Mouse (Mus musculus) midbrain, embryonic 11.5 days (tissue): ENCODE results near the gene R3hdm1. TPM values are rescaled to one million over a fixed set of nuclear protein-coding genes. Genes with fewer than 3 reads are reported as not detected.

Experiments
- ATAC-seq: fragments of 200-750 bp; cut with Nextera tagmentation; 2 replicates; pipeline ENCODE4 v1.8.0; 2017; ENCODE audit warnings: moderate TSS enrichment, moderate library complexity; ENCODE audit not compliant: low FRiP score
- DNase-seq: peaks from one replicate; pipeline ENCODE4 v3.0.0; 2015; ENCODE audit warnings: low spot score; ENCODE audit errors: missing footprints
- H3K27ac ChIP-seq: fragments of 300-500 bp; sonication (generic); 2 replicates; pipeline ENCODE4 v1.5.1; 2014; ENCODE audit warnings: low read depth, low read length
- H3K27me3 ChIP-seq: fragments of 300-500 bp; sonication (generic); 2 replicates; pipeline ENCODE4 v1.6.1; 2014; ENCODE audit warnings: mild to moderate bottlenecking, low read length, moderate library complexity, mixed read lengths; ENCODE audit not compliant: control insufficient read depth, insufficient read depth
- H3K36me3 ChIP-seq: fragments of 300-500 bp; sonication (generic); 2 replicates; pipeline ENCODE4 v1.6.1; 2014; ENCODE audit warnings: mild to moderate bottlenecking, low read length, moderate library complexity, mixed read lengths; ENCODE audit not compliant: control insufficient read depth, insufficient read depth
- H3K4me1 ChIP-seq: fragments of 300-500 bp; sonication (generic); 2 replicates; pipeline ENCODE4 v1.6.1; 2014; ENCODE audit warnings: low read length; ENCODE audit not compliant: control insufficient read depth, insufficient read depth
- H3K4me2 ChIP-seq: fragments of 300-500 bp; sonication (generic); 2 replicates; pipeline ENCODE4 v1.6.1; 2014; ENCODE audit warnings: mild to moderate bottlenecking, moderate library complexity
- H3K4me3 ChIP-seq: fragments of 300-500 bp; sonication (generic); 2 replicates; pipeline ENCODE4 v1.5.1; 2014; ENCODE audit warnings: low read depth, low read length
- H3K9ac ChIP-seq: fragments of 300-500 bp; sonication (generic); 2 replicates; pipeline ENCODE4 v1.6.1; 2014; ENCODE audit warnings: low read length
- H3K9me3 ChIP-seq: fragments of 300-500 bp; sonication (generic); 2 replicates; pipeline ENCODE4 v1.6.1; 2016; ENCODE audit warnings: low read length; ENCODE audit not compliant: control insufficient read depth
- WGBS: fragments of 180-500 bp; shearing (Covaris S2); extraction: QIAGEN DNeasy Blood & Tissue Kit; methylation state at CpG from one replicate; pipeline ENCODE4 v1.1.7; 2014; 5-methylcytosine and 5-hydroxymethylcytosine counted together
- polyA plus RNA-seq: library from polyadenylated mRNA; unstranded; fragments of >200 nt; fragmentation: Nextera tagmentation; extraction: Ambion mirVana; gene quantifications from 2 replicates; pipeline ENCODE4 v1.2.1, GENCODE M21; 2014

R3hdm1 gene
- polyA plus RNA-seq, 1 experiment from 2014 or later = 96.9 TPM

- H3K9ac ChIP-seq = no peak overlapping the region
- H3K4me2 ChIP-seq = no peak overlapping the region
- H3K9me3 ChIP-seq = no peaks in the 10 kb centered on the region
- no peaks in the 10 kb centered on the region for H3K27me3 ChIP-seq
- H3K36me3 ChIP-seq = no peaks in the 10 kb centered on the region
- no peak overlapping the region for H3K27ac ChIP-seq
- H3K4me3 ChIP-seq = no peak overlapping the region
- 94% methylated on average over 6 of the region's 6 CpGs for WGBS
- ATAC-seq = no peak
- H3K4me1 ChIP-seq = no peaks in the 10 kb centered on the region
- no peak for DNase-seq
These were observed 30.1 kb upstream of the R3hdm1 start for GRCm38 (mm10) chr1:128073051-128073450.

- H3K4me1 ChIP-seq = no peaks in the 10 kb centered on the region
- no peak overlapping the region for H3K4me2 ChIP-seq
- H3K27ac ChIP-seq = no peak overlapping the region
- H3K9me3 ChIP-seq = no peaks in the 10 kb centered on the region
- H3K4me3 ChIP-seq = no peak overlapping the region
- no peaks in the 10 kb centered on the region for H3K36me3 ChIP-seq
- ATAC-seq (no peak), DNase-seq (no peak)
- no peaks in the 10 kb centered on the region for H3K27me3 ChIP-seq
- no peak overlapping the region for H3K9ac ChIP-seq
- WGBS = 86% methylated on average over 8 of the region's 8 CpGs
These were observed 26.2 kb upstream of the R3hdm1 start for GRCm38 (mm10) chr1:128076791-128077479.

GRCm38 (mm10) chr1:128077788-128078187 lies 25.3 kb upstream of the R3hdm1 start:
- no peaks in the 10 kb centered on the region for H3K27me3 ChIP-seq
- 96% methylated on average over 2 of the region's 2 CpGs for WGBS
- H3K4me1 ChIP-seq = no peaks in the 10 kb centered on the region
- H3K36me3 ChIP-seq = no peaks in the 10 kb centered on the region
- DNase-seq (no peak), ATAC-seq (no peak)
- H3K9ac ChIP-seq = no peak overlapping the region
- H3K4me3 ChIP-seq = no peak overlapping the region
- no peaks in the 10 kb centered on the region for H3K9me3 ChIP-seq
- no peak overlapping the region for H3K27ac ChIP-seq
- H3K4me2 ChIP-seq = no peak overlapping the region

GRCm38 (mm10) chr1:128078646-128079045 lies 24.5 kb upstream of the R3hdm1 start:
- no peaks in the 10 kb centered on the region for H3K4me1 ChIP-seq
- ATAC-seq = no peak
- no peaks in the 10 kb centered on the region for H3K27me3 ChIP-seq
- no peak overlapping the region for H3K27ac ChIP-seq
- 97% methylated on average over 1 of the region's 1 CpGs for WGBS
- H3K9me3 ChIP-seq = no peaks in the 10 kb centered on the region
- DNase-seq = no peak
- H3K36me3 ChIP-seq = no peaks in the 10 kb centered on the region
- H3K4me3 ChIP-seq = no peak overlapping the region
- no peak overlapping the region for H3K4me2 ChIP-seq
- H3K9ac ChIP-seq = no peak overlapping the region

GRCm38 (mm10) chr1:128080936-128081696 lies 22.0 kb upstream of the R3hdm1 start:
- Histone ChIP-seq H3K9ac (no peak overlapping the region), H3K27me3 (no peaks in the 10 kb centered on the region), H3K4me1 (no peaks in the 10 kb centered on the region), H3K27ac (no peak overlapping the region), H3K4me2 (no peak overlapping the region), H3K9me3 (no peaks in the 10 kb centered on the region), H3K4me3 (no peak overlapping the region), H3K36me3 (no peaks in the 10 kb centered on the region)
- ATAC-seq (no peak), DNase-seq (no peak)
- 81% methylated on average over 5 of the region's 5 CpGs for WGBS

GRCm38 (mm10) chr1:128081873-128082272 lies 21.2 kb upstream of the R3hdm1 start:
- no peak for DNase-seq
- H3K9ac ChIP-seq = no peak overlapping the region
- no peak for ATAC-seq
- no peak overlapping the region for H3K4me3 ChIP-seq
- WGBS = 87% methylated on average over 7 of the region's 7 CpGs
- H3K4me2 ChIP-seq = no peak overlapping the region
- no peak overlapping the region for H3K27ac ChIP-seq
- no peaks in the 10 kb centered on the region for H3K9me3 ChIP-seq
- H3K36me3 ChIP-seq = no peaks in the 10 kb centered on the region
- H3K4me1 ChIP-seq = no peaks in the 10 kb centered on the region
- no peaks in the 10 kb centered on the region for H3K27me3 ChIP-seq

- DNase-seq = peak; percentile 77
These were observed 20.3 kb upstream of the R3hdm1 start for GRCm38 (mm10) chr1:128082800-128083199.

GRCm38 (mm10) chr1:128094686-128095085 lies 8.4 kb upstream of the R3hdm1 start:
- Histone ChIP-seq H3K4me3 (no peak overlapping the region), H3K36me3 (peaks cover 6% of the 10 kb centered on the region; the same call in 1 of the 2 replicates), H3K9me3 (no peaks in the 10 kb centered on the region), H3K4me1 (no peaks in the 10 kb centered on the region), H3K9ac (no peak overlapping the region), H3K27ac (no peak overlapping the region), H3K4me2 (no peak overlapping the region), H3K27me3 (no peaks in the 10 kb centered on the region)
- no peak for DNase-seq
- ATAC-seq = no peak
- 66% methylated on average over 2 of the region's 2 CpGs for WGBS

More at GRCm38 (mm10) chr1:128082800-128083199, 20.3 kb upstream of the R3hdm1 start:
- no peaks in the 10 kb centered on the region for H3K36me3 ChIP-seq
- no peak overlapping the region for H3K27ac ChIP-seq
- ATAC-seq = no peak
- H3K4me2 ChIP-seq = no peak overlapping the region
- WGBS = 80% methylated on average over 7 of the region's 7 CpGs
- no peak overlapping the region for H3K4me3 ChIP-seq
- H3K27me3 ChIP-seq = no peaks in the 10 kb centered on the region
- no peaks in the 10 kb centered on the region for H3K9me3 ChIP-seq
- H3K4me1 ChIP-seq = no peaks in the 10 kb centered on the region
- no peak overlapping the region for H3K9ac ChIP-seq

GRCm38 (mm10) chr1:128098309-128098708 lies 4.8 kb upstream of the R3hdm1 start:
- DNase-seq (no peak), ATAC-seq (no peak)
- Histone ChIP-seq H3K27ac (no peak overlapping the region), H3K4me2 (no peak overlapping the region), H3K27me3 (no peaks in the 10 kb centered on the region), H3K9ac (no peak overlapping the region), H3K4me1 (no peaks in the 10 kb centered on the region), H3K36me3 (no peaks in the 10 kb centered on the region), H3K4me3 (no peak overlapping the region), H3K9me3 (no peaks in the 10 kb centered on the region)
- WGBS = 98% methylated on average over 1 of the region's 1 CpGs
